Mouse (Mus musculus): Measurements from ENCODE around the gene Tmem159.

The Tmem159 gene

GRCm38 (mm10) chr7:120142743-120143142 lies 40.6 kb downstream of the Tmem159 start:
- in situ Hi-C loops (cut with MboI), result no loop called here

GRCm38 (mm10) chr7:120145191-120145590 lies 43.0 kb downstream of the Tmem159 start, which contains the start of gene Zp2:
Gene Zp2 (minus strand): TSS chr7:120145291.
- in situ Hi-C loops (cut with MboI), result no loop called here

GRCm38 (mm10) chr7:120150257-120150656 lies 48.1 kb downstream of the Tmem159 start:
- in situ Hi-C loops (cut with MboI), result no loop called here

GRCm38 (mm10) chr7:120150898-120151297 lies 48.7 kb downstream of the Tmem159 start:
- in situ Hi-C loops (cut with MboI), result no loop called here

GRCm38 (mm10) chr7:120156841-120157409 lies 54.8 kb downstream of the Tmem159 start:
- in situ Hi-C loops (cut with MboI), result no loop called here

GRCm38 (mm10) chr7:120157575-120158061 lies 55.5 kb downstream of the Tmem159 start:
- in situ Hi-C loops (cut with MboI), result no loop called here

GRCm38 (mm10) chr7:120158121-120158613 lies 56.0 kb downstream of the Tmem159 start:
- in situ Hi-C loops (cut with MboI), result no loop called here

- in situ Hi-C loops (cut with MboI), result no loop called here
Measured at GRCm38 (mm10) chr7:120163581-120164251, 61.6 kb downstream of the Tmem159 start.
